Mouse (Mus musculus) small intestine, adult 2 months (tissue): ENCODE data around the gene March5. TPM values are rescaled to one million over a fixed set of nuclear protein-coding genes. Genes with fewer than 3 reads are reported as not detected.
A peak's percentile ranks its signal among the peaks of the same experiment; 100 is the strongest.

ENCODE experiments used
- H3K27ac ChIP-seq: fragments of 200-500 bp; 2 replicates; pipeline ENCODE4 v1.5.1; 2012; ENCODE audit warnings: low read depth, low read length, control low read depth, inconsistent platforms; ENCODE audit not compliant: insufficient read depth
- H3K27me3 ChIP-seq: fragments of 200-500 bp; 2 replicates; pipeline ENCODE4 v1.6.1; 2012; ENCODE audit warnings: mild to moderate bottlenecking, moderate library complexity, low read length, inconsistent platforms; ENCODE audit not compliant: control insufficient read depth, insufficient read depth
- H3K36me3 ChIP-seq: fragments of 200-500 bp; 2 replicates; pipeline ENCODE4 v1.6.1; 2012; ENCODE audit warnings: mild to moderate bottlenecking, low read length, control low read depth, inconsistent platforms; ENCODE audit not compliant: control insufficient read depth, insufficient read depth
- H3K4me1 ChIP-seq: fragments of 200-500 bp; 2 replicates; pipeline ENCODE4 v1.6.1; 2012; ENCODE audit warnings: low read length, inconsistent platforms, mixed read lengths; ENCODE audit not compliant: control insufficient read depth, insufficient read depth, insufficient read length
- H3K4me3 ChIP-seq: fragments of 200-500 bp; 2 replicates; pipeline ENCODE4 v1.5.1; 2012; ENCODE audit warnings: low read depth, mild to moderate bottlenecking, control low read depth, inconsistent platforms, low read length, moderate library complexity
- CTCF ChIP-seq: fragments of 200-500 bp; IDR thresholded peaks from 2 replicates; pipeline ENCODE4 v1.5.1; 2012; ENCODE audit warnings: low read depth, mild to moderate bottlenecking, control low read depth, inconsistent platforms, low read length, moderate library complexity, mixed read lengths; ENCODE audit not compliant: insufficient replicate concordance, insufficient read length; ENCODE audit errors: extremely low read depth
- POLR2A ChIP-seq: fragments of 200-500 bp; IDR thresholded peaks from 2 replicates; pipeline ENCODE4 v1.6.1; 2012; ENCODE audit warnings: low read depth, mild to moderate bottlenecking, control low read depth, inconsistent platforms, low read length, moderate library complexity
- WGBS: fragments of 180-500 bp; shearing (Covaris S2); methylation state at CpG from one replicate; pipeline ENCODE4 v1.1.7; 2018; 5-methylcytosine and 5-hydroxymethylcytosine counted together
- polyA plus RNA-seq: library from polyadenylated mRNA; depleted of rRNA; stranded (reverse); fragments of >200 nt; gene quantifications from 2 replicates; pipeline ENCODE4 v1.2.3, GENCODE M21; 2012

The March5 gene
- polyA plus RNA-seq, 1 experiment: 25.4 TPM

- Histone ChIP-seq H3K36me3 (no peaks in the 10 kb centered on the region), H3K27ac (no peak overlapping the region), H3K4me1 (no peaks in the 10 kb centered on the region), H3K4me3 (no peak overlapping the region), H3K27me3 (no peaks in the 10 kb centered on the region)
- TF ChIP-seq POLR2A (no peak), CTCF (no peak)
- 34% methylated on average over 3 of the region's 3 CpGs for WGBS
Observed at GRCm38 (mm10) chr19:37246859-37247258, 39.5 kb downstream of the March5 start.

GRCm38 (mm10) chr19:37248199-37248598 is 40.9 kb downstream of the March5 start:
- 69% methylated on average over 3 of the region's 3 CpGs for WGBS
- Histone ChIP-seq H3K27ac (no peak overlapping the region), H3K4me1 (no peaks in the 10 kb centered on the region), H3K36me3 (no peaks in the 10 kb centered on the region), H3K4me3 (no peak overlapping the region), H3K27me3 (no peaks in the 10 kb centered on the region)
- TF ChIP-seq POLR2A (no peak), CTCF (no peak)

- H3K27me3 ChIP-seq: no peaks in the 10 kb centered on the region
- no peaks in the 10 kb centered on the region for H3K4me1 ChIP-seq
- H3K36me3 ChIP-seq: no peaks in the 10 kb centered on the region
- TF ChIP-seq CTCF (no peak), POLR2A (no peak)
- 45% methylated on average over 6 of the region's 6 CpGs for WGBS
- H3K4me3 ChIP-seq: no peak overlapping the region
- H3K27ac ChIP-seq: no peak overlapping the region
Observed at GRCm38 (mm10) chr19:37252104-37252503, 44.8 kb downstream of the March5 start.

- Histone ChIP-seq H3K4me1 (no peaks in the 10 kb centered on the region), H3K27ac (no peak overlapping the region), H3K36me3 (no peaks in the 10 kb centered on the region), H3K27me3 (no peaks in the 10 kb centered on the region), H3K4me3 (no peak overlapping the region)
- TF ChIP-seq POLR2A: no peak
- no peak for TF ChIP-seq CTCF
- 79% methylated on average over 9 of the region's 9 CpGs for WGBS
Observed at GRCm38 (mm10) chr19:37255321-37255720, 48.0 kb downstream of the March5 start.

- H3K4me3 ChIP-seq: no peak overlapping the region
- WGBS: 26% methylated on average over 4 of the region's 4 CpGs
- peaks cover 8% of the 10 kb centered on the region; the same call in 1 of the 2 replicates for H3K4me1 ChIP-seq
- no peaks in the 10 kb centered on the region for H3K27me3 ChIP-seq
- H3K36me3 ChIP-seq: no peaks in the 10 kb centered on the region
- no peak overlapping the region for H3K27ac ChIP-seq
- TF ChIP-seq POLR2A (no peak), CTCF (no peak)
Observed at GRCm38 (mm10) chr19:37262389-37262788, 55.0 kb downstream of the March5 start.

GRCm38 (mm10) chr19:37263566-37263942 is 56.2 kb downstream of the March5 start:
- Histone ChIP-seq H3K36me3 (peaks cover under 1% of the 10 kb centered on the region; the same call in 1 of the 2 replicates), H3K27me3 (no peaks in the 10 kb centered on the region), H3K4me1 (peaks cover 8% of the 10 kb centered on the region; the same call in 1 of the 2 replicates), H3K4me3 (peak overlapping the region; percentile 20), H3K27ac (no peak overlapping the region)
- TF ChIP-seq CTCF (no peak), POLR2A (no peak)
- 55% methylated on average over 8 of the region's 8 CpGs for WGBS

DNA sequence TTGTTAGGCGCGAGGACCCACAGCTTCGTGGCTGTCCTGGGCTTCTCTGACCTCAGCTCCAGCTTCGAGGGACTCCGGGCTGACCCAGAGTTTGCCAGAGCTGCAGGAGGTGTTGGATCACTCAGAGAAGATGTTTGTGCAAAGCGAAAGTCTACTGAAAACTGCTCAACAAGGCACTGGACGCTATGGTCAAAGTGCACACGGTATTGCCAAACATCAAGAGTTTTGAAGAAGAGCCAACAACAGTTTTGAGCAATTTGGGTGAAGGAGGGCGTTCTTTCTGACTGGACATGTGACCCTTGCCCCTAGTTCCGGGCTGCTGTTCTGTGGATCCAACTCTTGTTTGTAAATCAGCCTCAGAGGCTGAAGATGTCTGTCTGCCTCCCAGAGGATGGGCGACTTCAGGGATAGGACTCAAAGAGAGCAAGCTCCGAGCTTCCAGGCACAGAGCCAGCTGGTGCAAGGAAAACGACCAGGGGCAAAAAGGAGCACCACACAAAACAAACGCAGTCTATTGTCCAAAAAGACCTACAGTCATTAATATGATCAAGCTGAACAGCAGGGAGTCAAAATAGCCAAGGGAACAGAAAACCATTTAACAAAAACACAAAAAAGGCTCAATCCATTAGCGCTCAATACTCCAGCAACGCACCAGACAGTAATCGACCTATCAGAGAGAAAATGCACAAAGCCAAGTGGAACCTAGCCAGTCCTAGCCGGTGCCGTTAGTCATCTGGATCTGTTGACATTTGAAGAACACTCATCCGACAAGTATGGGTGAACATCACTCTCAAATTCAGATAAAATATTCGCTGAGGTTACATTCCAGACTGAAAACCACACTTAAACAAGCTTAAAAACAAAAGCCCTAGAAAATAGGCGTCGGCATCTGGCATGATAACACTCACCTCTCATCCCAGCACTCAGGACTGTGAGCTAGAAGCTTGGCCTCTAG is 56.9 kb downstream of the March5 start:
- Histone ChIP-seq H3K27me3 (no peaks in the 10 kb centered on the region), H3K4me1 (peaks cover 8% of the 10 kb centered on the region; the same call in 1 of the 2 replicates), H3K36me3 (peaks cover 5% of the 10 kb centered on the region), H3K4me3 (peak overlapping the region; percentile 20), H3K27ac (0 out of 2 replicates have a peak overlapping the region, but pooled peaks have one; percentile 10)
- 33% methylated on average over 23 of the region's 23 CpGs for WGBS
- TF ChIP-seq CTCF (no peak), POLR2A (no peak)
